Mouse (Mus musculus): ENCODE measurements around the gene Jrkl.

- no peak for TF ChIP-seq CTCF (conservative IDR thresholded peaks at IDR 0.05 in 1 of 2, IDR thresholded peaks at IDR 0.05 in 1 of 2; ENCODE audit: low read depth in 2 of 2, low read length in 2 of 2)
- TF ChIP-seq EP300 (IDR thresholded peaks at IDR 0.05; ENCODE audit: low read length): 0 out of 2 replicates have a peak, but pooled peaks have one; percentile 11
- no peak for TF ChIP-seq HCFC1 (IDR thresholded peaks at IDR 0.05; ENCODE audit: low read depth, low read length)
- TF ChIP-seq POLR2A (IDR thresholded peaks at IDR 0.05; ENCODE audit: low read depth, low read length): no peak
- TF ChIP-seq MAZ (IDR thresholded peaks at IDR 0.05; ENCODE audit: low read depth, low read length): no peak
- no peak for TF ChIP-seq KAT2A (IDR thresholded peaks at IDR 0.05; ENCODE audit: insufficient replicate concordance, low read length)
- TF ChIP-seq MXI1 (IDR thresholded peaks at IDR 0.05; ENCODE audit: low read depth, low read length): no peak
Observed at GRCm38 (mm10) chr9:13287482-13287881, 41.9 kb upstream of the Jrkl start.

All from CH12.LX (cell line).